Mouse (Mus musculus): ENCODE results near the gene Mthfsl. TPM values are rescaled to one million over a fixed set of nuclear protein-coding genes. Genes with fewer than 3 reads are reported as not detected.
A peak's percentile ranks its signal among the peaks of the same experiment; 100 is the strongest.
"Not testable (repeated sequence)": the region's sequence is repeated elsewhere in the genome, so short reads cannot be mapped to it uniquely, and the experiment has no call there.

Mthfsl gene
- 25.2 and 27.7 TPM in 2 replicates for polyA plus RNA-seq (2015; fragmentation: Nextera tagmentation; extraction: Ambion mirVana)

DNA sequence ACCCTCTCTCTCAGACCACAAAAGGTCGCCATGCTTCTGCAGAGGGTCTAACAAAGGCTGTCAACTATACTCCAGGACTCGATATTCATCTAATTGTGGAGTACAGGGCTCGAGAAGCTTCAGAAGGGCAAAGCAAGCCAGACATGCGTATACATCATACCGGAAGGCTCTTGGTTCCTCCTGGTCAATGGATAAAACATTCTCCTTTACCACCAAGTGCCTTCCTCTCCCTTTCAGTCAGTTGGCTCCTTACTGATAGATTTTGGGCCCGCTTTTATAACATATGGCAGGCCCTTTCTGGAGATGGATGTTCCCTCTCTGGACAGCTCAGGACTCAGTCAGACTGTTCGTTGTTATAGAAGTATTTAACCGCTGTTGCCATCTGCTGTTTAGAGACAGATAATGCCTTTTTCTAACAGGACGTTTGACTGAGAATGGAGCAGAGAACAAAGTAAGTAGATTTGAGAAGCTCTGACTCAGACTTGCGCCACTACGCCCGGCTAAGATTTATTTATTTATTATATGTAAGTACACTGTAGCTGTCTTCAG lies at the start of gene Mthfsl:
Gene Mthfsl (minus strand): TSS at position 308 of the 549 bp plus-strand sequence.
- 25% methylated on average over 11 of the region's 12 CpGs for WGBS (ENCODE audit: insufficient replicate concordance)
- H3K9me3 ChIP-seq (replicated peaks); H3K4me1 ChIP-seq (replicated peaks); H3K27me3 ChIP-seq; H3K36me3 ChIP-seq: not testable (repeated sequence)
- DNase-seq (peak; percentile 4), ATAC-seq (ENCODE audit: low read depth) (peak; percentile 21)
- Histone ChIP-seq H3K4me2 (peak within 1 kb of the TSS; percentile 55), H3K9ac (peak within 1 kb of the TSS; percentile 44; the same call in 1 of the 2 replicates), H3K4me3 (replicated peaks) (peak within 1 kb of the TSS; percentile 48), H3K27ac (peak within 1 kb of the TSS; percentile 69; the same call in 1 of the 2 replicates)

GRCm38 (mm10) chr9:88769470-88769869 lies 49.4 kb upstream of the Mthfsl start:
- not testable (repeated sequence) for H3K4me2 ChIP-seq; H3K4me3 ChIP-seq (replicated peaks); H3K9me3 ChIP-seq (replicated peaks); H3K9ac ChIP-seq; ATAC-seq (ENCODE audit: low read depth); H3K27ac ChIP-seq; DNase-seq; H3K4me1 ChIP-seq (replicated peaks); H3K27me3 ChIP-seq; H3K36me3 ChIP-seq
- WGBS (ENCODE audit: insufficient replicate concordance): 51% methylated on average over 4 of the region's 5 CpGs

DNA sequence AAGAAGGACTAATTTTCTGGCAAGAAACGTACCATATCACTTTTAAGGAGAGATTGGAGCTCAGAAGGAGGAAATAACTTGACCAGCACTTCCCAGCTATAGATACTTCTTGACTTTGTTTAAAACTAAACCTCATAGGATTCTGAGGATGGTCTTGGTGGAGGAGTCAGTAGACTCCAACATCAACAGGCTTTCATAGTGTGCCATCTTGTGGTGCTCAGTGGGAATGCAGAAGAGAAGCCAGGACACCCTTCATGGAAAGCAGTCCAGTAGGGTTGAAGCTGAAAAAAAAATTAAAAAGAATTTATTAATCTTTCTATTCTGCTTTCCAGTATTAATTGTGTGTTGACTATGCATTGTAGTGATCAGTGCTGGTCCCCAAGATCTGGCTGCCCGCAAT lies 26.6 kb upstream of the Mthfsl start:
- H3K4me2 ChIP-seq; H3K4me3 ChIP-seq (replicated peaks); H3K4me1 ChIP-seq (replicated peaks); ATAC-seq (ENCODE audit: low read depth); H3K9ac ChIP-seq; H3K27ac ChIP-seq; H3K36me3 ChIP-seq; H3K9me3 ChIP-seq (replicated peaks); H3K27me3 ChIP-seq: not testable (repeated sequence)
- peak; percentile 8 for DNase-seq
- 0% methylated on average over 1 of the region's 2 CpGs for WGBS (ENCODE audit: insufficient replicate concordance)

DNA sequence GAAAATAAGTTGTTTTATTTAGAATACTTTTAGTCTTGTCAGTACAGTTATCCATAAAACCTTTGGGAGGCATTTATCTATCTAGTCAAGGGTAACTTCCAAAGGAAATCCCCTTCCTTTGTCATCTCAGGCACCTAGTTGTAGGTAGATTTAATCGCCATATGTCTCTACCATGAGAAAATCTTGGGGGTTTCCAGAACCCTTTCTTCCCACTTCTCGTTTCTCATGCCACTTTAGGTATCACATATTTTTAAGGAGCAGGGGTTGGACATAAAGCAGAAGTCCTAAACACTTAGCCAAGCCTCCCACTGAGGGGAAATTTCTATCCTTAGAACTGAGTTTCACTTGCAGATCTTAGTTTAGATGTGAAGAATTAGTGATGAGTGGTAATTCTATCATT lies 25.9 kb upstream of the Mthfsl start:
- H3K27ac ChIP-seq; ATAC-seq (ENCODE audit: low read depth): not testable (repeated sequence)
- WGBS (ENCODE audit: insufficient replicate concordance): no CpG with 5 or more reads among the region's 2 CpGs

DNA sequence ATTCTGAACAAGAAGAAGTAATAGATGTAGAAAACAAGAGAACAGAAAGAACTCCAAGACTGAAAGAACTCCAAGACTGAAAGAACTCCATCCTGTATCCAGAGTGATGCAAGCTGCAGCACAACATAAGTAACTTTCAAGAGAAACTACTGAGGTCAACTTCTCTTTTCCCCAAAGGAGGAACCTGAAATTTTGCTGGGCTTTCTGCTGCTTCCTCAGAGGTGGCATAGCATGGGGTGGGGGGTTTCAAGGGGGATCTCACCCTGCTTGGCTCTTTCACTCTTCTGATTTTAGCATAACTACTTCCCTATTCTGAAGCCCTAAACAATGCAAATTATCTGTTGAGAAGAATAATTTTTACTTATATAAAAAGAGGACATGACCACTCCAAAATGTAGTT lies 15.2 kb upstream of the Mthfsl start:
- not testable (repeated sequence) for H3K9me3 ChIP-seq (replicated peaks); H3K9ac ChIP-seq; H3K27me3 ChIP-seq; H3K36me3 ChIP-seq; H3K4me1 ChIP-seq (replicated peaks); H3K27ac ChIP-seq; ATAC-seq (ENCODE audit: low read depth); H3K4me3 ChIP-seq (replicated peaks); H3K4me2 ChIP-seq; DNase-seq

More for the DNA sequence above, 25.9 kb upstream of the Mthfsl start:
- not testable (repeated sequence) for H3K4me3 ChIP-seq (replicated peaks); H3K9ac ChIP-seq; H3K4me1 ChIP-seq (replicated peaks); H3K9me3 ChIP-seq (replicated peaks); H3K4me2 ChIP-seq; H3K36me3 ChIP-seq; DNase-seq; H3K27me3 ChIP-seq

DNA sequence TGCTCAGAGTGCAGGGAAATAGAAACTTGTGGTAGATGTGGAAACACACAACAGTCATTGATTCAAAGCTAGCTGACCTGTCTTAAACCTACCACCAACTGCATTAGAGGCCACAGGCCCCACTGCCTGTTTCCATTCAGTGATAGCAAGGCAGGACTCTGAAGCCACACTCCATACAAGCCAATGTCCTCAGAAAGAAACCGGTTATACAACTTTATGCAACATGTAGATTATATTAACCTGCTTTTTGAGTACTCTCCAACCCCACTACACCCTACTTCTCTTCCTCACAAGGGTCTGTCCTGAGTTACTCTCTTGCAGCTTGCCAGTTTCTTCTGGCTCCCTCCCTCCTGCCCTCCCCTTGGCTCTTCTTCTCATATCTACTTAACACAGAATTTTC lies 13.1 kb upstream of the Mthfsl start:
- not testable (repeated sequence) for H3K4me1 ChIP-seq (replicated peaks); H3K9ac ChIP-seq; H3K9me3 ChIP-seq (replicated peaks); H3K27me3 ChIP-seq; H3K4me2 ChIP-seq; H3K36me3 ChIP-seq; ATAC-seq (ENCODE audit: low read depth); DNase-seq; H3K27ac ChIP-seq; H3K4me3 ChIP-seq (replicated peaks)
- 48% methylated on average over 1 of the region's 1 CpGs for WGBS (ENCODE audit: insufficient replicate concordance)

DNA sequence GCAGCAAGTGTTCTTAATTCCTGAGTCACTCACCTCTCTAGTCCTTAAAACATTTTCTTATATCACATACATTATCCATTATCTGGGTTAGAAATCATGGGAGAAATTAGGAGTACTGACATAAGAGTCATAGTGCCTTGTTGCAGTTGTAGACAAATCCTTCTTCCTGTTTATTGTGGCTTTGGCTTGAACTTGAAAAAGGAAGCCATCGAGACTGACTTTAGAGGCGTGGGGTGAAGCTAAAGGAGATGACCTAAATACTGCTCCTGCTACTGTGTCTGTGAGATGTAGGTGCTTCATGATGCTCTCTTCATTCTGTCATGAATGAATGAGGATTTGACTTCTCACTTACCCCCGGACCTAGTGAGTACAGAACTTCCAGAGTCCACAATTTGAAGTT lies 12.2 kb upstream of the Mthfsl start:
- not testable (repeated sequence) for H3K4me2 ChIP-seq; H3K27me3 ChIP-seq; H3K9me3 ChIP-seq (replicated peaks); DNase-seq; H3K27ac ChIP-seq; H3K4me3 ChIP-seq (replicated peaks); H3K9ac ChIP-seq; H3K4me1 ChIP-seq (replicated peaks); ATAC-seq (ENCODE audit: low read depth); H3K36me3 ChIP-seq
- WGBS (ENCODE audit: insufficient replicate concordance): 34% methylated on average over 2 of the region's 3 CpGs

GRCm38 (mm10) chr9:88731728-88732127 lies 11.6 kb upstream of the Mthfsl start, which contains the start of gene Bcl2a1d:
Gene Bcl2a1d, minus strand, starts transcription at chr9:88731914.
- H3K27me3 ChIP-seq; DNase-seq; H3K9me3 ChIP-seq (replicated peaks); H3K36me3 ChIP-seq; H3K9ac ChIP-seq; H3K4me2 ChIP-seq; ATAC-seq (ENCODE audit: low read depth); H3K4me3 ChIP-seq (replicated peaks); H3K4me1 ChIP-seq (replicated peaks); H3K27ac ChIP-seq: not testable (repeated sequence)
- WGBS (ENCODE audit: insufficient replicate concordance): 32% methylated on average over 5 of the region's 5 CpGs

DNA sequence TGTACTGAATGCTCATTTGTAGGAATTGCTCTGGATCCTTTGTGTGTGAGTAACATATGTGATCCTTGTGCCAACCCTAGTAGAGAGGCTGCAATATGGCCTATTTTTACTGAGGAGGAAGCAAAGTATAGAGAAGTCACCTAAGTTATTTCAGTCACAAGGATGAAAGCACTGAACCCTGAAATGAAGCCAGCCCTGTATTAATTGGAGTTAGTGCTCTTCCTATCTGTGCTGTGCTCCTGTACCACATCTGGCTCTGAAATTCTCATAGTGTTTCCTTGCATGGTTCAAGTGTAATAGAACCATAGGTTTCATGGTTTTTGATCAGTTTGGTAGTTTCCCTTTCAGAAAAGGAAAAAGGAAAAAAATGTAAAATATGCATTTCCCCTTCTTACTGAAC lies 8.2 kb upstream of the Mthfsl start:
- not testable (repeated sequence) for H3K36me3 ChIP-seq; H3K4me2 ChIP-seq; H3K9ac ChIP-seq; H3K4me3 ChIP-seq (replicated peaks); DNase-seq; H3K27ac ChIP-seq; H3K9me3 ChIP-seq (replicated peaks); H3K4me1 ChIP-seq (replicated peaks); ATAC-seq (ENCODE audit: low read depth); H3K27me3 ChIP-seq

DNA sequence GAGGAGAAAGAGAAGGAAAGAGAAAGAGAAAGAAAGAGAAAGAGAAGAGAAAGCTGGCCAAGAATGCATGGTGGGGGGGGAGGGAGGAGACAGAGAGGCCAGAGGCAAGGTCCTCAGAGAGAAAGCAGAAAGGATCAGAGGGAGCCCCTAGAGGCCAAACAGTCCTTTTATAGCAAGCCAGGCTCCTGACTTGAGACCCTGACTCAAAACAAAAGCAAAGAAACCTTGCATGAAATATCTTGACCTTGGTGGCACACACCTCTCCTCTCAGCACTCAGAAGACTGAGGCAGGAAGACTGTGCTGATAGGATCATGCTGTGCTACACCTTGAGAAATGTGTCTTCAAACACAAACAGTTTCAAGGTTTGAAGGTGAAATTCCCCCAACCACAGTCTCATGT lies 1.5 kb upstream of the Mthfsl start:
- H3K9ac ChIP-seq; ATAC-seq (ENCODE audit: low read depth); H3K9me3 ChIP-seq (replicated peaks); H3K36me3 ChIP-seq; DNase-seq; H3K27ac ChIP-seq; H3K4me1 ChIP-seq (replicated peaks); H3K4me3 ChIP-seq (replicated peaks); H3K4me2 ChIP-seq; H3K27me3 ChIP-seq: not testable (repeated sequence)

- Histone ChIP-seq H3K27ac (peak overlapping the region; percentile 69; the same call in 1 of the 2 replicates), H3K9ac (peak overlapping the region; percentile 44; the same call in 1 of the 2 replicates), H3K4me3 (replicated peaks) (peak overlapping the region; percentile 48), H3K4me2 (peak overlapping the region; percentile 55)
- H3K27me3 ChIP-seq; H3K36me3 ChIP-seq; H3K4me1 ChIP-seq (replicated peaks); H3K9me3 ChIP-seq (replicated peaks): not testable (repeated sequence)
- ATAC-seq (ENCODE audit: low read depth): peak; percentile 94
- DNase-seq: peak; percentile 45
- WGBS (ENCODE audit: insufficient replicate concordance): 8% methylated on average over 16 of the region's 46 CpGs
Observed at GRCm38 (mm10) chr9:88719073-88719921, 799 bp downstream of the Mthfsl start.

GRCm38 (mm10) chr9:88718593-88718992 lies 1.5 kb downstream of the Mthfsl start:
- not testable (repeated sequence) for H3K4me3 ChIP-seq (replicated peaks); H3K4me1 ChIP-seq (replicated peaks); H3K27ac ChIP-seq; H3K27me3 ChIP-seq; H3K9me3 ChIP-seq (replicated peaks); H3K9ac ChIP-seq; ATAC-seq (ENCODE audit: low read depth); H3K36me3 ChIP-seq; DNase-seq
- peak overlapping the region; percentile 55 for H3K4me2 ChIP-seq
- 72% methylated on average over 5 of the region's 5 CpGs for WGBS (ENCODE audit: insufficient replicate concordance)
